8 mouse cellular contexts compared by ENCODE assay signal in genomic region chr11:50376911-50377891, GRCm38 (mm10). TPM values are rescaled to one million over a fixed set of nuclear protein-coding genes. Genes with fewer than 3 reads are reported as not detected.
DNase-seq lines count a peak whose midpoint lies in the region; ATAC-seq lines count a peak whose summit lies in the region.

Hnrnph1 (plus strand) TSS chr11:50376990.

- DNase-seq in adrenal gland, adult (ENCODE audit: inconsistent age in 2 of 2, low spot score in 1 of 2) = peak; percentile 98 to 100
- peak; percentile 99 for DNase-seq in embryo, embryonic 10.5 days (ENCODE audit: low spot score)
- peak; percentile 97 for DNase-seq in gastrocnemius, postnatal 14 days
- DNase-seq in left cerebral cortex, postnatal 10 days (ENCODE audit: extremely low spot score in 1 of 2, low spot score in 2 of 2) = peak; percentile 97 to 99
- peak; percentile 98 for DNase-seq in right cerebral cortex, postnatal 25 days
- peak; percentile 98 for DNase-seq in urinary bladder, postnatal 4 days (ENCODE audit: low spot score in 2 of 2)

- ATAC-seq in inflammation-experienced regulatory T-cells, adult 6 months = peak; percentile 67
- ATAC-seq in megakaryocyte-erythroid progenitor cell, adult 5-6 weeks (replicated peaks; ENCODE audit: low FRiP score, low TSS enrichment, poor library complexity, severe bottlenecking) = peak; percentile 84

- intact Hi-C loops in gastrocnemius, postnatal 14 days (cut with DNase I; ENCODE audit: low total_unique reads) = no loop called here
- intact Hi-C loops in left cerebral cortex, postnatal 10 days (cut with DNase I) = no loop called here

RNA-seq across cellular contexts. Expression of gene Hnrnph1, which starts in this region (rescaled TPM):
- 10 to 100 TPM; 77.9 to 81.6 TPM for total RNA-seq in gastrocnemius, postnatal 14 days (2021)
- 100 to 1,000 TPM; 155 to 240 (median 214) TPM for polyA plus RNA-seq in inflammation-experienced regulatory T-cells, adult 6 months (2017; shearing (Covaris generic))
- 100 to 1,000 TPM; 242 to 260 TPM for total RNA-seq in left cerebral cortex, postnatal 10 days (2021)
- total RNA-seq in megakaryocyte-erythroid progenitor cell, adult 5-6 weeks (2014; fragmentation: Nextera tagmentation) = 618 and 682 TPM in 2 replicates
- 798 and 1,044 TPM in 2 replicates for total RNA-seq in megakaryocyte-erythroid progenitor cell, adult 5-6 weeks (2017)

Comparison
In these comparisons a context has a peak if more than half of its experiments do, and no peak if none do; other contexts are left out.
1. Peak in every context shown above with its lines: DNase-seq and ATAC-seq.